Mouse (Mus musculus) E14TG2a.4 (cell line): Measurements from ENCODE around the gene Olfr494.

Source experiments
- CTCF ChIP-seq: conservative IDR thresholded peaks from 2 replicates; pipeline ENCODE4 v1.5.1; 2014; ENCODE audit warnings: low read length
- POU5F1 ChIP-seq: IDR thresholded peaks from 2 replicates; pipeline ENCODE4 v1.6.1; 2014; ENCODE audit warnings: low read length, borderline replicate concordance

DNA sequence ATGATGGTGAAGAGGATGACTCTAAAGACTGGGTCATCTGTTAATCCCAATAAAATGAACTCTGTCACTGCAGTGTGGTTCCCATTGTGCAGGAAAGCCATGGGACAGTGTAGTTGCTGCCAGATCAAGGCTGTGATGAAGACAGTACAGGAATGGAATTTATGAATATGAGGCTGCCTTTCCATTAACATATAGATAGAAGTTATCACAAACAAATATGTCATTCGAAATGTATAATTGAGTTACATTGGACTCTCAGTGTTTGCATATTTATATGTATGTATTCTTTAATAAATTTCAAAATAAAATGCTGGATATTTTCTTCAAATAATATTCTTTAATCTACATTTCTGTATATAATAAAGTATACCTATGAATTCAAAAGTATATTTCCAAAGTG is 18.3 kb upstream of the Olfr494 start, which contains the start of gene Olfr493:
- TF ChIP-seq CTCF (no peak), POU5F1 (no peak)
